Mouse (Mus musculus) ES-E14 (cell line): Measurements from ENCODE around the gene Chmp3.

Experiments used
- CHD2 ChIP-seq: IDR thresholded peaks from 2 replicates; pipeline ENCODE4 v1.6.1; 2014; ENCODE audit warnings: mild to moderate bottlenecking, low read depth, low read length, inconsistent platforms
- HCFC1 ChIP-seq: IDR thresholded peaks from 2 replicates; pipeline ENCODE4 v1.6.1; 2012; ENCODE audit warnings: low read length, inconsistent platforms, borderline replicate concordance; ENCODE audit not compliant: insufficient read depth
- MAFK ChIP-seq: IDR thresholded peaks from 2 replicates; pipeline ENCODE4 v1.6.1; 2014; ENCODE audit warnings: mild to moderate bottlenecking, low read depth, low read length, inconsistent platforms; ENCODE audit not compliant: insufficient read depth
- ZNF384 ChIP-seq: IDR thresholded peaks from 2 replicates; pipeline ENCODE4 v1.6.1; 2012; ENCODE audit warnings: low read depth, low read length, inconsistent platforms

DNA sequence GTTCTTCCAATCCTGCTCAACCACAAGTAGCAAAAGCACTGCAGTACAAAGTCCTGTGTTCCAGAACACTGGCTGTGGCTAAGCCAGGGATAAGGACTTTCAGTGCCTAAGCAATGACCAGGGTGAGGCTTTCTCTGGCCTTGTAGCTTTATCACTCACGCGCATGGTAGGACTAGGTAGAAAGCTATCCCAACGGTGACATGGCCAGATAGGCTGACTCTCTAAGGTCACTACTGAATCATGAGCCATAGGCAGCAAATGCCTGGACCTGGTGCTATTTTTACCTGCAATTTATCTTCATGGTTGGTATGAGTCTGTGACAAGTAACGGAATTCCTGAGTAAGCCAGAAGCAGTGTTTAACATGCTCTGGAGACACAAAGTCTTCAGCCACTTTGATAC, 46.6 kb downstream of the Chmp3 start:
- TF ChIP-seq CHD2 (no peak), HCFC1 (no peak), ZNF384 (no peak), MAFK (no peak)
